10 mouse cellular contexts compared by ENCODE assay signal in genomic region chr11:32931018-32931417, GRCm38 (mm10).
DNase-seq lines count a peak whose midpoint lies in the region; ATAC-seq and TF ChIP-seq lines count a peak whose summit lies in the region.
"Had no signal": no experiment of that assay in that cellular context is flagged by ENCODE, and none has a peak within 500 bp of the region (broad histone marks: within the 10 kb centered on the region; RNA-seq: fewer than 3 reads in every experiment).

No protein-coding gene starts in this region.

- WGBS in kidney, embryonic 14.5 days = 4% methylated on average over 14 of the region's 14 CpGs
- 7% methylated on average over 14 of the region's 14 CpGs for WGBS in kidney, adult 2 months
- 15% methylated on average over 10 of the region's 14 CpGs for WGBS in hindbrain, embryonic 13.5 days
- 12% methylated on average over 14 of the region's 14 CpGs for WGBS in midbrain, embryonic 16.5 days

- no peak for DNase-seq in kidney, adult 2 months
- peak; percentile 66 for DNase-seq in embryo, embryonic 9.5 days (ENCODE audit: extremely low spot score)
- DNase-seq in cerebellum, postnatal 14 days = no peak
- no peak for DNase-seq in spleen, postnatal 4 days (ENCODE audit: low spot score in 2 of 2)
- DNase-seq in urinary bladder, postnatal 36 days (ENCODE audit: low spot score in 2 of 2) = no peak
- DNase-seq: heart, postnatal 10 days had no signal

- H3K4me1 ChIP-seq in kidney, embryonic 14.5 days (ENCODE audit: control insufficient read depth, insufficient read depth, low read length) = peaks cover 8% of the 10 kb centered on the region; the same call in 1 of the 2 replicates
- H3K4me1 ChIP-seq in kidney, adult 2 months (ENCODE audit: control insufficient read depth, insufficient read depth, low read length) = no peaks in the 10 kb centered on the region
- peaks cover 8% of the 10 kb centered on the region for H3K4me1 ChIP-seq in hindbrain, embryonic 13.5 days (replicated peaks)
- H3K4me1 ChIP-seq in midbrain, embryonic 16.5 days (ENCODE audit: control insufficient read depth, insufficient read depth, low read length) = peaks cover 4% of the 10 kb centered on the region; the same call in 1 of the 2 replicates

- peak overlapping the region; percentile 20 for H3K4me2 ChIP-seq in kidney, embryonic 14.5 days (replicated peaks; ENCODE audit: low read depth, low read length)
- peak overlapping the region; percentile 42 for H3K4me2 ChIP-seq in hindbrain, embryonic 13.5 days
- H3K4me2 ChIP-seq in midbrain, embryonic 16.5 days (ENCODE audit: low read length) = peak overlapping the region; percentile 44

- H3K27me3 ChIP-seq in kidney, embryonic 14.5 days (ENCODE audit: control insufficient read depth, insufficient read depth, low read length) = no peaks in the 10 kb centered on the region
- no peaks in the 10 kb centered on the region for H3K27me3 ChIP-seq in kidney, adult 2 months (replicated peaks; ENCODE audit: control insufficient read depth, insufficient read depth, low read length)
- peaks cover 8% of the 10 kb centered on the region; the same call in 1 of the 2 replicates for H3K27me3 ChIP-seq in hindbrain, embryonic 13.5 days
- no peaks in the 10 kb centered on the region for H3K27me3 ChIP-seq in midbrain, embryonic 16.5 days (ENCODE audit: control insufficient read depth, insufficient read depth, low read depth, low read length)

- no peak for TF ChIP-seq POLR2A in kidney, adult 2 months (IDR thresholded peaks at IDR 0.05; ENCODE audit: low read depth, low read length)

- H3K36me3 ChIP-seq in kidney, embryonic 14.5 days (ENCODE audit: control insufficient read depth, insufficient read depth, low read length) = no peaks in the 10 kb centered on the region
- H3K36me3 ChIP-seq in kidney, adult 2 months (ENCODE audit: control insufficient read depth, insufficient read depth, low read length) = no peaks in the 10 kb centered on the region
- H3K36me3 ChIP-seq in hindbrain, embryonic 13.5 days = no peaks in the 10 kb centered on the region
- no peaks in the 10 kb centered on the region for H3K36me3 ChIP-seq in midbrain, embryonic 16.5 days (ENCODE audit: control insufficient read depth, insufficient read depth, low read length)
- H3K36me3 ChIP-seq: G1E had no signal

- peak; percentile 78 for ATAC-seq in kidney, embryonic 14.5 days (ENCODE audit: low FRiP score, low TSS enrichment)
- no peak for ATAC-seq in hindbrain, embryonic 13.5 days (ENCODE audit: low FRiP score)
- peak; percentile 36; the same call in 1 of the 2 replicates for ATAC-seq in midbrain, embryonic 16.5 days

- TF ChIP-seq CTCF in kidney, adult 2 months (conservative IDR thresholded peaks at IDR 0.05; ENCODE audit: insufficient read depth, insufficient read length, low read depth, low read length) = no peak

- no peaks in the 10 kb centered on the region for H3K9me3 ChIP-seq in kidney, embryonic 14.5 days (ENCODE audit: control insufficient read depth, low read length)
- no peaks in the 10 kb centered on the region; the same call in 1 of the 2 replicates for H3K9me3 ChIP-seq in hindbrain, embryonic 13.5 days
- H3K9me3 ChIP-seq in midbrain, embryonic 16.5 days (replicated peaks; ENCODE audit: control insufficient read depth, low read length, poor library complexity, severe bottlenecking) = 0 out of 2 replicates have a peak, but pooled peaks cover 2% of the 10 kb centered on the region
- H3K9me3 ChIP-seq: G1E had no signal

- no peak overlapping the region for H3K9ac ChIP-seq in kidney, embryonic 14.5 days (ENCODE audit: low read depth, low read length)
- H3K9ac ChIP-seq in hindbrain, embryonic 13.5 days = no peak overlapping the region
- H3K9ac ChIP-seq in midbrain, embryonic 16.5 days (ENCODE audit: low read depth, low read length) = no peak overlapping the region

- peak overlapping the region; percentile 1; the same call in 1 of the 2 replicates for H3K4me3 ChIP-seq in kidney, embryonic 14.5 days (ENCODE audit: low read length)
- H3K4me3 ChIP-seq in kidney, adult 2 months (ENCODE audit: insufficient read depth, low read depth, low read length) = no peak overlapping the region
- H3K4me3 ChIP-seq in hindbrain, embryonic 13.5 days = 0 out of 2 replicates have a peak overlapping the region, but pooled peaks have one; percentile 7
- no peak overlapping the region for H3K4me3 ChIP-seq in midbrain, embryonic 16.5 days (ENCODE audit: low read depth, low read length)

- H3K27ac ChIP-seq in kidney, embryonic 14.5 days (ENCODE audit: low read depth, low read length) = no peak overlapping the region
- H3K27ac ChIP-seq in kidney, adult 2 months (ENCODE audit: insufficient read depth, low read depth, low read length) = no peak overlapping the region
- H3K27ac ChIP-seq in hindbrain, embryonic 13.5 days = no peak overlapping the region
- no peak overlapping the region for H3K27ac ChIP-seq in midbrain, embryonic 16.5 days (ENCODE audit: low read length)

Comparison
In these comparisons a context has a peak if more than half of its experiments do, and no peak if none do; other contexts are left out.
1. H3K4me3 ChIP-seq: peak in kidney, embryonic 14.5 days (single experiment) and hindbrain, embryonic 13.5 days (single experiment); none in kidney, adult 2 months (single experiment) and midbrain, embryonic 16.5 days (single experiment).
2. Peak in every context shown above with its lines, with median percentiles within 50 percentile points of each other: H3K4me2 ChIP-seq.